Mouse (Mus musculus) MEL (cell line): Measurements from ENCODE around the gene Prss22. TPM values are rescaled to one million over a fixed set of nuclear protein-coding genes. Genes with fewer than 3 reads are reported as not detected.

Source experiments
- DNase-seq: peaks from one replicate; pipeline ENCODE4 v3.0.0; 2011; ENCODE audit warnings: low read depth, low spot score
- H3K27ac ChIP-seq: 2 replicates; pipeline ENCODE4 v1.5.1; 2012; ENCODE audit warnings: low read depth, mild to moderate bottlenecking, control low read depth, low read length, moderate library complexity; ENCODE audit not compliant: control insufficient read depth
- H3K27me3 ChIP-seq, 2 experiments: fragments of 150-350 bp in 1 of 2; sonication (generic) in 1 of 2; 2 replicates each; pipeline ENCODE4 v1.6.1; 2012; ENCODE audit warnings: low read length in 2 of 2, mild to moderate bottlenecking in 2 of 2, improper control_type of control experiment in 1 of 2, moderate library complexity in 1 of 2; ENCODE audit not compliant: insufficient read depth in 2 of 2, control insufficient read depth in 1 of 2
- H3K36me3 ChIP-seq, 2 experiments: 2 replicates each; pipeline ENCODE4 v1.6.1; 2012 to 2014; ENCODE audit warnings: low read length in 2 of 2, improper control_type of control experiment in 1 of 2, inconsistent platforms in 1 of 2, mild to moderate bottlenecking in 1 of 2; ENCODE audit not compliant: insufficient read depth in 2 of 2, control insufficient read depth in 1 of 2
- H3K4me1 ChIP-seq, 2 experiments: fragments of 150-350 bp in 1 of 2; sonication (generic) in 1 of 2; 2 replicates each; pipeline ENCODE4 v1.6.1; 2012; ENCODE audit warnings: low read length in 2 of 2, improper control_type of control experiment in 1 of 2, mild to moderate bottlenecking in 1 of 2; ENCODE audit not compliant: insufficient read depth in 2 of 2, control insufficient read depth in 1 of 2
- H3K4me3 ChIP-seq, 2 experiments: fragments of 150-350 bp in 1 of 2; sonication (generic) in 1 of 2; 2 replicates each; pipeline ENCODE4 v1.5.1; 2012; ENCODE audit warnings: low read depth in 2 of 2, low read length in 2 of 2, mild to moderate bottlenecking in 2 of 2, moderate library complexity in 2 of 2, control low read depth in 1 of 2, improper control_type of control experiment in 1 of 2; ENCODE audit not compliant: control insufficient read depth in 1 of 2, insufficient read depth in 1 of 2
- H3K79me2 ChIP-seq: 2 replicates; pipeline ENCODE4 v1.6.1; 2012; ENCODE audit warnings: mild to moderate bottlenecking, low read length, moderate library complexity; ENCODE audit not compliant: control insufficient read depth, poor library complexity, insufficient read depth
- H3K9ac ChIP-seq: 2 replicates; pipeline ENCODE4 v1.6.1; 2012; ENCODE audit warnings: low read depth, mild to moderate bottlenecking, control low read depth, low read length, moderate library complexity; ENCODE audit not compliant: control insufficient read depth, poor library complexity, severe bottlenecking
- H3K9me3 ChIP-seq: fragments of 150-350 bp; sonication (generic); replicated peaks from 2 replicates; pipeline ENCODE4 v1.6.1; 2012; ENCODE audit warnings: mild to moderate bottlenecking, low read length, improper control_type of control experiment, moderate library complexity; ENCODE audit not compliant: insufficient read depth
- BHLHE40 ChIP-seq: IDR thresholded peaks from 2 replicates; pipeline ENCODE4 v1.6.1; 2012; ENCODE audit warnings: low read depth, mild to moderate bottlenecking, inconsistent platforms, low read length, improper control_type of control experiment, borderline replicate concordance
- CHD2 ChIP-seq: IDR thresholded peaks from 2 replicates; pipeline ENCODE4 v1.6.1; 2011; ENCODE audit warnings: low read length, improper control_type of control experiment
- E2F4 ChIP-seq: IDR thresholded peaks from 2 replicates; pipeline ENCODE4 v1.6.1; 2011; ENCODE audit warnings: low read depth, low read length, improper control_type of control experiment, borderline replicate concordance
- ELF1 ChIP-seq: IDR thresholded peaks from 2 replicates; pipeline ENCODE4 v1.6.1; 2014; ENCODE audit warnings: low read depth, mild to moderate bottlenecking, inconsistent platforms, low read length, improper control_type of control experiment, moderate library complexity
- ETS1 ChIP-seq: IDR thresholded peaks from 2 replicates; pipeline ENCODE4 v1.6.1; 2012; ENCODE audit warnings: low read depth, mild to moderate bottlenecking, inconsistent platforms, low read length, improper control_type of control experiment, moderate library complexity
- GATA1 ChIP-seq: IDR thresholded peaks from 2 replicates; pipeline ENCODE4 v1.6.1; 2011; ENCODE audit warnings: low read depth, low read length, improper control_type of control experiment
- KAT2A ChIP-seq: conservative IDR thresholded peaks from 2 replicates; pipeline ENCODE4 v1.6.1; 2012; ENCODE audit warnings: low read depth, low read length, improper control_type of control experiment, inconsistent platforms
- MAFK ChIP-seq: IDR thresholded peaks from 2 replicates; pipeline ENCODE4 v1.6.1; 2011; ENCODE audit warnings: low read depth, mild to moderate bottlenecking, low read length, improper control_type of control experiment, borderline replicate concordance
- MAX ChIP-seq: IDR thresholded peaks from 2 replicates; pipeline ENCODE4 v1.6.1; 2011; ENCODE audit warnings: low read length, improper control_type of control experiment
- MAZ ChIP-seq: IDR thresholded peaks from 2 replicates; pipeline ENCODE4 v1.6.1; 2012; ENCODE audit warnings: low read depth, mild to moderate bottlenecking, inconsistent platforms, low read length, improper control_type of control experiment
- MEF2A ChIP-seq: IDR thresholded peaks from 2 replicates; pipeline ENCODE4 v1.6.1; 2014; ENCODE audit warnings: low read depth, mild to moderate bottlenecking, inconsistent platforms, low read length, improper control_type of control experiment; ENCODE audit not compliant: poor library complexity, insufficient replicate concordance, severe bottlenecking; ENCODE audit errors: extremely low read depth
- MYC ChIP-seq: IDR thresholded peaks from 2 replicates; pipeline ENCODE4 v1.6.1; 2011; ENCODE audit warnings: low read depth, mild to moderate bottlenecking, low read length, improper control_type of control experiment, moderate library complexity
- NRF1 ChIP-seq: IDR thresholded peaks from 2 replicates; pipeline ENCODE4 v1.6.1; 2014; ENCODE audit warnings: low read depth, mild to moderate bottlenecking, inconsistent platforms, low read length, improper control_type of control experiment, moderate library complexity; ENCODE audit not compliant: poor library complexity, insufficient read depth, severe bottlenecking
- POLR2A ChIP-seq, 2 experiments: IDR thresholded peaks; 2 replicates each; pipeline ENCODE4 v1.6.1; 2011 to 2012; ENCODE audit warnings: low read length in 2 of 2, mild to moderate bottlenecking in 2 of 2, control low read depth in 1 of 2, improper control_type of control experiment in 1 of 2, low read depth in 1 of 2, moderate library complexity in 1 of 2; ENCODE audit not compliant: control insufficient read depth in 1 of 2, insufficient read depth in 1 of 2, poor library complexity in 1 of 2
- POLR2AphosphoS2 ChIP-seq: IDR thresholded peaks from 2 replicates; pipeline ENCODE4 v1.6.1; 2011; ENCODE audit warnings: low read length, improper control_type of control experiment
- RCOR1 ChIP-seq: IDR thresholded peaks from 2 replicates; pipeline ENCODE4 v1.6.1; 2012; ENCODE audit warnings: low read depth, mild to moderate bottlenecking, inconsistent platforms, low read length, improper control_type of control experiment
- SIN3A ChIP-seq: IDR thresholded peaks from 2 replicates; pipeline ENCODE4 v1.6.1; 2012; ENCODE audit warnings: low read length, improper control_type of control experiment, inconsistent platforms
- UBTF ChIP-seq: IDR thresholded peaks from 2 replicates; pipeline ENCODE4 v1.6.1; 2012; ENCODE audit warnings: low read depth, mild to moderate bottlenecking, inconsistent platforms, low read length, improper control_type of control experiment, moderate library complexity, borderline replicate concordance; ENCODE audit not compliant: insufficient read depth
- USF1 ChIP-seq: IDR thresholded peaks from 2 replicates; pipeline ENCODE4 v1.6.1; 2014; ENCODE audit warnings: low read depth, mild to moderate bottlenecking, inconsistent platforms, low read length, improper control_type of control experiment, moderate library complexity
- USF2 ChIP-seq, 2 experiments: IDR thresholded peaks; 2 replicates each; pipeline ENCODE4 v1.6.1; 2011 to 2012; ENCODE audit warnings: improper control_type of control experiment in 2 of 2, low read length in 2 of 2, borderline replicate concordance in 1 of 2, inconsistent platforms in 1 of 2, low read depth in 1 of 2, mild to moderate bottlenecking in 1 of 2; ENCODE audit not compliant: insufficient read depth in 1 of 2
- polyA plus RNA-seq, 2 experiments: library from polyadenylated mRNA; stranded (reverse) in 1 of 2; unstranded in 1 of 2; fragments of >175 nt in 1 of 2; fragments of >200 nt in 1 of 2; gene quantifications; 2 replicates each; pipeline versions ENCODE4 v1.2.1 to v1.2.4; 2012; ENCODE audit warnings: low replicate concordance in 2 of 2, low read depth in 1 of 2; ENCODE audit not compliant: insufficient read length in 2 of 2, insufficient read depth in 1 of 2, missing spikeins in 1 of 2
- total RNA-seq: library from RNA; depleted of rRNA; stranded (reverse); fragments of 300-350 nt; gene quantifications from 2 replicates; pipeline ENCODE4 v1.2.3, GENCODE M21; 2012

Gene Prss22
- total and polyA plus RNA-seq, 3 experiments, result not detected

- H3K9me3 ChIP-seq, result no peaks in the 10 kb centered on the region
- no peaks in the 10 kb centered on the region for H3K27me3 ChIP-seq
- DNase-seq, result no peak
- H3K4me1 ChIP-seq, result no peaks in the 10 kb centered on the region
- H3K79me2 ChIP-seq, result no peaks in the 10 kb centered on the region
- no peaks in the 10 kb centered on the region for H3K36me3 ChIP-seq
- H3K4me3 ChIP-seq, result no peak overlapping the region
- TF ChIP-seq SIN3A, result no peak
- TF ChIP-seq MEF2A, result no peak
- no peak for TF ChIP-seq UBTF
- TF ChIP-seq ETS1, result no peak
- H3K9ac ChIP-seq, result no peak overlapping the region
- no peak overlapping the region for H3K27ac ChIP-seq
These were observed 46.6 kb upstream of the Prss22 start for GRCm38 (mm10) chr17:24044482-24044881.

GRCm38 (mm10) chr17:24037844-24038243 lies 39.9 kb upstream of the Prss22 start, which contains the start of gene Prss27:
Gene Prss27, plus strand, starts transcription at chr17:24038144.
- Histone ChIP-seq H3K9me3 (no peaks in the 10 kb centered on the region), H3K27ac (no peak within 1 kb of the TSS), H3K4me3 (no peak within 1 kb of the TSS), H3K4me1 (no peaks in the 10 kb centered on the region), H3K9ac (no peak within 1 kb of the TSS), H3K27me3 (peaks cover 4 to 10% of the 10 kb centered on the region in 2 experiments), H3K79me2 (no peaks in the 10 kb centered on the region), H3K36me3 (no peaks in the 10 kb centered on the region)
- no peak for DNase-seq
- TF ChIP-seq MAX (no peak), CHD2 (no peak), KAT2A (no peak), E2F4 (no peak), MAZ (no peak), POLR2AphosphoS2 (no peak), BHLHE40 (no peak), USF2 (IDR thresholded peaks at IDR 0.05; ENCODE audit: borderline replicate concordance in 1 of 2, insufficient read depth in 1 of 2, low read depth in 1 of 2, low read length in 2 of 2) (no peak), GATA1 (no peak), ELF1 (no peak), MYC (no peak), USF1 (no peak), POLR2A (IDR thresholded peaks at IDR 0.05; ENCODE audit: control insufficient read depth in 1 of 2, insufficient read depth in 1 of 2, low read depth in 1 of 2, low read length in 2 of 2, poor library complexity in 1 of 2) (no peak), NRF1 (no peak), ETS1 (no peak), MAFK (no peak), RCOR1 (no peak), UBTF (no peak)
